Comparison of ENCODE assay signal across 24 mouse cellular contexts in the genomic region with DNA sequence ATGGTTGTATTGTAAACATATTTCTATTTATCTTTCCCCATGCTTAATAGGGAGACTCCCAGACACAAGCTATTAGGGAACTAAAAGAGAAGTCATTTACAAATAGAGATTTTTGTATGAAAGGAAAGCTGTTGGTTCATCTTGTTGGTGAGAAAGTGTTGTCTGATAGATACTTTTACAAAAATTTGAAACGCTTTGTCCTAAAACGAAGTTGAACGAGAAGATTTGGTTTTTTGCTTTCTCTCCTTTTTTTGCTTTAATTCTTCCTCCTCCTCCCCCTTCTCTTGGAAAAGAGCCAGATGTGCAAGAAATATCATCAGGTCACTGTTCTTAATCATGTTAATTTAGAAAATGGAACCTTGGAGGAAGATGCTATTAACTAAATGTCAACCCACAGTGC. TPM values are rescaled to one million over a fixed set of nuclear protein-coding genes. Genes with fewer than 3 reads are reported as not detected.
DNase-seq lines count a peak whose midpoint lies in the region; ATAC-seq and TF ChIP-seq lines count a peak whose summit lies in the region.
"Had no signal": no experiment of that assay in that cellular context is flagged by ENCODE, and none has a peak within 500 bp of the region (broad histone marks: within the 10 kb centered on the region; RNA-seq: fewer than 3 reads in every experiment).

No protein-coding gene starts in this region.

- H3K4me3 ChIP-seq in hindbrain, embryonic 11.5 days (ENCODE audit: low read depth, low read length): no peak overlapping the region
- no peak overlapping the region for H3K4me3 ChIP-seq in hindbrain, embryonic 13.5 days
- H3K4me3 ChIP-seq: embryonic facial prominence, embryonic 12.5 days; forebrain, embryonic 13.5 days had no signal

- DNase-seq in embryo, embryonic 10.5 days (ENCODE audit: low spot score): peak; percentile 21
- no peak for DNase-seq in embryo, embryonic 11 days
- peak; percentile 28 for DNase-seq in hindbrain, embryonic 11.5 days (ENCODE audit: low spot score)
- peak; percentile 24 for DNase-seq in brain, embryonic 14.5 days (ENCODE audit: low read depth)
- peak; percentile 11 for DNase-seq in retina, postnatal 1 day
- no peak for DNase-seq in left cerebral cortex, postnatal 36 days (ENCODE audit: low spot score in 2 of 2)
- DNase-seq: adrenal gland, adult 8-10 months; adrenal gland, postnatal 14 days; adrenal gland, postnatal 36 days; B cell, adult 2 months; cerebellum, adult 11 months; cerebellum, adult 2 months; cerebellum, adult 9-10 months; cerebellum, postnatal 25 days had no signal

- no peak for TF ChIP-seq CTCF in brain, embryonic 14.5 days (IDR thresholded peaks at IDR 0.05; ENCODE audit: borderline replicate concordance, extremely low read depth, insufficient read depth, insufficient read length)

- 7% methylated on average over 3 of the region's 3 CpGs for WGBS in hindbrain, embryonic 11.5 days
- 11% methylated on average over 3 of the region's 3 CpGs for WGBS in hindbrain, embryonic 13.5 days

- no peak for TF ChIP-seq POLR2A in brain, embryonic 14.5 days (IDR thresholded peaks at IDR 0.05; ENCODE audit: borderline replicate concordance, extremely low read depth, insufficient read depth, insufficient read length, poor library complexity, severe bottlenecking)

- intact Hi-C loops in left cerebral cortex, postnatal 36 days (cut with DNase I): no loop called here

- H3K4me2 ChIP-seq in hindbrain, embryonic 11.5 days (replicated peaks; ENCODE audit: low read depth, low read length): no peak overlapping the region
- no peak overlapping the region for H3K4me2 ChIP-seq in hindbrain, embryonic 13.5 days
- H3K4me2 ChIP-seq: forebrain, embryonic 13.5 days had no signal

- H3K4me1 ChIP-seq in hindbrain, embryonic 11.5 days (replicated peaks; ENCODE audit: control insufficient read depth, insufficient read depth, low read length): peaks cover 4% of the 10 kb centered on the region
- peaks cover 9% of the 10 kb centered on the region for H3K4me1 ChIP-seq in hindbrain, embryonic 13.5 days (replicated peaks)

- peaks cover 78% of the 10 kb centered on the region for H3K27me3 ChIP-seq in hindbrain, embryonic 11.5 days (ENCODE audit: control insufficient read depth, insufficient read depth, low read length)
- peaks cover 93% of the 10 kb centered on the region for H3K27me3 ChIP-seq in hindbrain, embryonic 13.5 days
- H3K27me3 ChIP-seq: CH12.LX, Patski had no signal

- H3K36me3 ChIP-seq in hindbrain, embryonic 11.5 days (ENCODE audit: control insufficient read depth, insufficient read depth, low read length): no peaks in the 10 kb centered on the region
- no peaks in the 10 kb centered on the region for H3K36me3 ChIP-seq in hindbrain, embryonic 13.5 days
- H3K36me3 ChIP-seq: embryonic facial prominence, embryonic 10.5 days; embryonic facial prominence, embryonic 12.5 days; G1E had no signal

- no peak for ATAC-seq in hindbrain, embryonic 11.5 days (ENCODE audit: low FRiP score)
- ATAC-seq in hindbrain, embryonic 13.5 days (ENCODE audit: low FRiP score): no peak
- ATAC-seq: activated CD4-positive, CD25-positive, alpha-beta regulatory T cell, adult 4 months; CD4-positive, CD25-positive, alpha-beta regulatory T cell, adult 4 months; forebrain, embryonic 13.5 days; forebrain, embryonic 16.5 days; Patski had no signal

- no peak overlapping the region for H3K9ac ChIP-seq in hindbrain, embryonic 11.5 days (ENCODE audit: low read depth, low read length)
- no peak overlapping the region for H3K9ac ChIP-seq in hindbrain, embryonic 13.5 days
- H3K9ac ChIP-seq: embryonic facial prominence, embryonic 12.5 days; forebrain, embryonic 13.5 days had no signal

- no peak overlapping the region for H3K27ac ChIP-seq in hindbrain, embryonic 11.5 days (ENCODE audit: low read depth, low read length)
- H3K27ac ChIP-seq in hindbrain, embryonic 13.5 days: no peak overlapping the region
- H3K27ac ChIP-seq: embryonic facial prominence, embryonic 12.5 days; forebrain, embryonic 13.5 days had no signal

- no peaks in the 10 kb centered on the region for H3K9me3 ChIP-seq in hindbrain, embryonic 11.5 days (ENCODE audit: control insufficient read depth, low read length)
- H3K9me3 ChIP-seq in hindbrain, embryonic 13.5 days: no peaks in the 10 kb centered on the region
- H3K9me3 ChIP-seq: embryonic facial prominence, embryonic 10.5 days; embryonic facial prominence, embryonic 12.5 days; forebrain, embryonic 13.5 days had no signal

RNA-seq across cellular contexts. Expression of a gene that starts 13.6 kb away (rescaled TPM):
- 4.6 and 5.0 TPM in 2 replicates for polyA plus RNA-seq in hindbrain, embryonic 11.5 days (2014; fragmentation: Nextera tagmentation; extraction: Ambion mirVana)
- 0.79 and 1.1 TPM in 2 replicates for polyA plus RNA-seq in hindbrain, embryonic 13.5 days (2015; fragmentation: Nextera tagmentation; extraction: Ambion mirVana)
- 2.5 and 3.2 TPM in 2 replicates for polyA plus RNA-seq in brain, embryonic 14.5 days (2012; rRNA removed)
- total RNA-seq in left cerebral cortex, postnatal 36 days (2021): 1 to 10 TPM; 1.1 to 2.1 TPM
- total RNA-seq: CH12.LX had no signal
- polyA plus RNA-seq: activated CD4-positive, CD25-positive, alpha-beta regulatory T cell, adult 4 months; CD4-positive, CD25-positive, alpha-beta regulatory T cell, adult 4 months; G1E had no signal

RNA-seq across cellular contexts. Expression of a gene that starts 50.8 kb away (rescaled TPM):
- 784 and 800 TPM in 2 replicates for polyA plus RNA-seq in hindbrain, embryonic 11.5 days (2014; fragmentation: Nextera tagmentation; extraction: Ambion mirVana)
- 585 and 615 TPM in 2 replicates for polyA plus RNA-seq in hindbrain, embryonic 13.5 days (2015; fragmentation: Nextera tagmentation; extraction: Ambion mirVana)
- polyA plus RNA-seq in brain, embryonic 14.5 days (2012; rRNA removed): 459 and 601 TPM in 2 replicates
- total RNA-seq in left cerebral cortex, postnatal 36 days (2021): 100 to 1,000 TPM; 170 to 181 TPM

Comparison
In these comparisons a context has a peak if more than half of its experiments do, and no peak if none do; other contexts are left out.
1. DNase-seq: peak in embryo, embryonic 10.5 days (single experiment), hindbrain, embryonic 11.5 days (single experiment), brain, embryonic 14.5 days (single experiment) and retina, postnatal 1 day (single experiment); none in embryo, embryonic 11 days (single experiment) and left cerebral cortex, postnatal 36 days (0 of 2).